In the genomic region with DNA sequence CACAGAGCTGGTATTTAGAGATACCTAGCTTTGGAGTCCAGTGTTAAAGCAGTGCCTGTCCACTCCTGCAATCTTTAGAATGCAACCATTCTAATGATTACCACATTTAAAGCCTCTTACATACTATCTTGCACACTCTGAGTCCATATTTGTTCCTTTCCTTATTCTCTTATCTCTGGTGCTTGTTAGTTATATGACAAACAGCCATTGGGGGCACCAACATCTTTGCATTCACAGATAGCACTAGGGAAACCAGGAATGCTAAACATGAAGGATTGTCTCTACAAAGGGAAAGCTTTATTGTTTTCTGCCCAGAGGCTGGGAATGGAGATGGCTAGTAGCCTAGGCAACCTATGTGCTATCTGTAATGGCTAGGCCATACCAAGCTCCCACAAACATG, we compare ENCODE assay signal across 19 mouse cellular contexts.
"Had no signal": no experiment of that assay in that cellular context is flagged by ENCODE, and none has a peak within 500 bp of the region (broad histone marks: within the 10 kb centered on the region; RNA-seq: fewer than 3 reads in every experiment).

No protein-coding gene starts in this region.

- H3K27me3 ChIP-seq: limb, embryonic 13.5 days; megakaryocyte, embryonic 14.5 days; neural tube, embryonic 12.5 days; neural tube, embryonic 15.5 days; stomach, embryonic 15.5 days had no signal

- H3K27ac ChIP-seq: kidney, postnatal 0 days; limb, embryonic 10.5 days; limb, embryonic 13.5 days; macrophage; neural tube, embryonic 12.5 days; neural tube, embryonic 15.5 days; stomach, embryonic 15.5 days had no signal

- ATAC-seq: lung, postnatal 0 days had no signal

- H3K4me1 ChIP-seq: limb, embryonic 10.5 days; limb, embryonic 13.5 days; neural tube, embryonic 12.5 days; neural tube, embryonic 15.5 days; stomach, embryonic 15.5 days had no signal

- H3K4me3 ChIP-seq: limb, embryonic 10.5 days; limb, embryonic 13.5 days; megakaryocyte, embryonic 14.5 days; neural tube, embryonic 12.5 days; neural tube, embryonic 15.5 days; stomach, embryonic 15.5 days had no signal

- H3K9me3 ChIP-seq: limb, embryonic 10.5 days; limb, embryonic 13.5 days; neural tube, embryonic 12.5 days; neural tube, embryonic 15.5 days; stomach, embryonic 15.5 days had no signal

- H3K4me2 ChIP-seq: limb, embryonic 13.5 days; lung, embryonic 14.5 days; midbrain, embryonic 11.5 days; neural tube, embryonic 12.5 days; neural tube, embryonic 15.5 days; stomach, embryonic 15.5 days had no signal

- H3K9ac ChIP-seq: limb, embryonic 13.5 days; lung, embryonic 14.5 days; neural tube, embryonic 12.5 days; neural tube, embryonic 15.5 days; stomach, embryonic 15.5 days had no signal

- DNase-seq: kidney, adult 11 months; kidney, adult 9 months; kidney, postnatal 25 days; lung, embryonic 14.5 days; midbrain, embryonic 14.5 days; right cerebral cortex, adult 18-20 months; right cerebral cortex, postnatal 14 days; right cerebral cortex, postnatal 4 days; thymus, postnatal 25 days had no signal
